Mouse (Mus musculus) mammary gland, adult 2 months (tissue): ENCODE results near the gene Col8a1. TPM values are rescaled to one million over a fixed set of nuclear protein-coding genes. Genes with fewer than 3 reads are reported as not detected.

Experiments
- polyA plus RNA-seq: library from polyadenylated mRNA; depleted of rRNA; stranded (reverse); fragments of >200 nt; gene quantifications from 2 replicates; pipeline ENCODE4 v1.2.3, GENCODE M21; 2012; ENCODE audit warnings: low replicate concordance; rRNA removed

Gene Col8a1
- polyA plus RNA-seq: 2.1 and 3.3 TPM in 2 replicates

GRCm38 (mm10) chr16:57754526-57755125, at the start of gene Col8a1:
Gene Col8a1 (minus strand): TSS chr16:57754737.

GRCm38 (mm10) chr16:57606444-57607227, 147.9 kb downstream of the Col8a1 start, which contains the start of gene Cmss1:
Gene Cmss1 (minus strand): TSS chr16:57606864.

Other genes with a start within 250 kb of the Col8a1 start
- 6.6 and 8.5 TPM in 2 replicates for gene Cmss1, start 147.9 kb downstream of the Col8a1 start, polyA plus RNA-seq